Mouse (Mus musculus) liver, embryonic 14.5 days (tissue): Measurements from ENCODE around the gene Fam163b. TPM values are rescaled to one million over a fixed set of nuclear protein-coding genes. Genes with fewer than 3 reads are reported as not detected.

Experiments used
- ATAC-seq: fragments of 200-750 bp; cut with Nextera tagmentation; 2 replicates; pipeline ENCODE4 v1.8.0; 2017; ENCODE audit warnings: moderate number of reproducible peaks, mild to moderate bottlenecking, moderate library complexity; ENCODE audit not compliant: insufficient read depth
- DNase-seq, 3 experiments: peaks; one replicate each; pipeline ENCODE4 v3.0.0-alpha.2; 2012 to 2013; ENCODE audit warnings: low read depth in 3 of 3, low spot score in 3 of 3
- H3K27ac ChIP-seq: fragments of 300-500 bp; sonication (generic); 2 replicates; pipeline ENCODE4 v1.5.1; 2014; ENCODE audit warnings: moderate library complexity, mild to moderate bottlenecking, control low read depth, inconsistent platforms
- H3K27me3 ChIP-seq: fragments of 300-500 bp; sonication (generic); 2 replicates; pipeline ENCODE4 v1.6.1; 2014; ENCODE audit warnings: mild to moderate bottlenecking, low read length, moderate library complexity; ENCODE audit not compliant: control insufficient read depth, insufficient read depth
- H3K36me3 ChIP-seq: fragments of 300-500 bp; sonication (generic); replicated peaks from 2 replicates; pipeline ENCODE4 v1.6.1; 2014; ENCODE audit warnings: low read depth; ENCODE audit not compliant: control insufficient read depth, insufficient read depth
- H3K4me1 ChIP-seq, 2 experiments: fragments of 200-500 bp in 1 of 2; fragments of 300-500 bp in 1 of 2; sonication (generic) in 1 of 2; replicated peaks; 2 replicates each; pipeline ENCODE4 v1.6.1; 2012 to 2014; ENCODE audit warnings: antibody characterized with exemption in 1 of 2, inconsistent platforms in 1 of 2, low read length in 1 of 2; ENCODE audit not compliant: control insufficient read depth in 2 of 2, insufficient read depth in 2 of 2
- H3K4me2 ChIP-seq: fragments of 300-500 bp; sonication (generic); 2 replicates; pipeline ENCODE4 v1.6.1; 2014; ENCODE audit warnings: low read depth, mild to moderate bottlenecking, control low read depth, moderate library complexity
- H3K4me3 ChIP-seq, 2 experiments: fragments of 200-500 bp in 1 of 2; fragments of 300-500 bp in 1 of 2; sonication (generic) in 1 of 2; 2 replicates each; pipeline ENCODE4 v1.5.1; 2012 to 2014; ENCODE audit warnings: low read depth in 2 of 2, low read length in 2 of 2, mild to moderate bottlenecking in 2 of 2, control low read depth in 1 of 2, inconsistent platforms in 1 of 2, moderate library complexity in 1 of 2; ENCODE audit not compliant: insufficient read depth in 1 of 2
- H3K9ac ChIP-seq: fragments of 300-500 bp; sonication (generic); replicated peaks from 2 replicates; pipeline ENCODE4 v1.6.1; 2014; ENCODE audit warnings: mild to moderate bottlenecking, control low read depth, moderate library complexity
- H3K9me3 ChIP-seq: fragments of 300-500 bp; sonication (generic); 2 replicates; pipeline ENCODE4 v1.6.1; 2016; ENCODE audit warnings: low read length, mixed read lengths; ENCODE audit not compliant: control insufficient read depth
- CTCF ChIP-seq: IDR thresholded peaks from 2 replicates; pipeline ENCODE4 v1.5.1; 2016; ENCODE audit warnings: antibody characterized with exemption, low read depth, control low read depth
- EP300 ChIP-seq: IDR thresholded peaks from 2 replicates; pipeline ENCODE4 v1.6.1; 2016; ENCODE audit warnings: antibody characterized with exemption, low read depth
- WGBS: fragments of 180-500 bp; shearing (Covaris S2); extraction: QIAGEN DNeasy Blood & Tissue Kit; methylation state at CpG from one replicate; pipeline ENCODE4 v1.1.7; 2014; ENCODE audit not compliant: insufficient replicate concordance; 5-methylcytosine and 5-hydroxymethylcytosine counted together
- polyA plus RNA-seq, 2 experiments: library from polyadenylated mRNA; depleted of rRNA in 1 of 2; stranded (reverse) in 1 of 2; unstranded in 1 of 2; fragments of >200 nt; fragmentation: Nextera tagmentation in 1 of 2; extraction: Ambion mirVana in 1 of 2; gene quantifications; 2 replicates each; pipeline versions ENCODE4 v1.2.1 to v1.2.3; 2012 to 2014

Gene Fam163b
- polyA plus RNA-seq, 2 experiments = 0.01 TPM; not detected in 1

DNA sequence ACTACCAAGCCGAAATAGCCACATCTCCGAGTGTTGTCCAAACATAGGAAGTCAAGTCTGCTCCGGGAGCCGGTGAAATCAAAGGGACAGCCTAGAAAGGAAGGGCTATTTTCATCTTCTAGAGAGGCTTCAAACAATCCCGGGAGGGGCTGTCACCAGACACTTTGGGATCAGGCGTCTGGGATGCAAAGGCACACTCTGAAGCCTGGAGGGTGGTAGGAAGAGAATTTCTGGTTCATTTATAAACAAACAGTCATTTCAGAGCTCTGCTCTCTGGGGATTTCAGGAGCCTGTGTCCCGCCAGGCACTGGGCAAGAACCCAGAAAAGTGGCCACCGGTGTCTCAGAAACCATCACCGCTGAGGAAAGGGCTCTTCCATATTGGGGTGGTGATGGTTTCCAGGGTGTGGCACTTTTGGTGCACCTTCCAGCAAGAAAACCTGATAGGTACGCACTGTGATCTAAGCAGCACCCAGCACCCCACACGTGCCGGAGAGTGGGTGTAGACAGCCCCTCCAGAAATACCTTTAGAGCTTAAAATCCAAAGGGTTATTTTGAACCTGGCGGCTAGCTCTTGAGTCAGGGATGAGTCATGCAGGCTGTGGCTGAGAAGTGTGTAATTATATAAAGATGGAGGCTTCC, 45.8 kb downstream of the Fam163b start:
- H3K4me1 ChIP-seq = peaks cover 0 to 3% of the 10 kb centered on the region in 2 experiments; a peak in 1 of 4 replicates
- 38% methylated on average over 13 of the region's 13 CpGs for WGBS
- ATAC-seq (no peak), DNase-seq (no peak)
- no peak overlapping the region for H3K9ac ChIP-seq
- no peak for TF ChIP-seq EP300
- TF ChIP-seq CTCF = no peak
- H3K4me2 ChIP-seq = no peak overlapping the region
- no peak overlapping the region for H3K27ac ChIP-seq
- no peaks in the 10 kb centered on the region for H3K9me3 ChIP-seq
- H3K27me3 ChIP-seq = no peaks in the 10 kb centered on the region
- no peaks in the 10 kb centered on the region for H3K36me3 ChIP-seq
- H3K4me3 ChIP-seq = no peak overlapping the region

- no peak for ATAC-seq
Observed at GRCm38 (mm10) chr2:27095178-27095577, 47.1 kb downstream of the Fam163b start.

DNA sequence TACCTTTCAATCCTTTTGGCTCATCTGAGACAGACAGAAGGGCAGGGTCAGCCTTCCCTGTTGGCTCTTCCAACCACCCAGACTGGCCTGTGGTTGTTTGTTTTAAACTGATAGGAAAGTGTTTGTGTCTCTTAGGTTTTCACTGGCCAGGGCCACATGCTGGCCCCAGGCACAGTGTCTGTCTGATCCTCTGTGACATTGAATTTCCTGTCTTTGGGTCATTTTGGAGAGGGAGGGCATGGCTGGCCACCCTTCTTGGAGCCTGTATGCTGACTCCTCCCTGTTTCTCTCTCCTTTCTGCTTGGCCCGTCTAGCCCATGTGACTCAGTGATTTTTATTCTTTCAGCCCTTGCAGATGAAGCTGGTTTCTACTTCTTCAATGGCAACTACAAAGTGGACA, 53.1 kb downstream of the Fam163b start:
- no peaks in the 10 kb centered on the region for H3K27me3 ChIP-seq
- H3K9ac ChIP-seq = no peak overlapping the region
- H3K36me3 ChIP-seq = no peaks in the 10 kb centered on the region
- no peak overlapping the region for H3K4me2 ChIP-seq
- WGBS = 27% methylated on average over 1 of the region's 1 CpGs
- TF ChIP-seq EP300 (no peak), CTCF (no peak)
- ATAC-seq = no peak
- no peak overlapping the region for H3K27ac ChIP-seq
- no peaks in the 10 kb centered on the region for H3K4me1 ChIP-seq
- no peak overlapping the region for H3K4me3 ChIP-seq
- no peaks in the 10 kb centered on the region for H3K9me3 ChIP-seq
- DNase-seq = no peak

More at GRCm38 (mm10) chr2:27095178-27095577, 47.1 kb downstream of the Fam163b start:
- no peak for TF ChIP-seq CTCF
- TF ChIP-seq EP300 = no peak
- Histone ChIP-seq H3K27me3 (no peaks in the 10 kb centered on the region), H3K4me2 (no peak overlapping the region), H3K4me3 (no peak overlapping the region), H3K27ac (no peak overlapping the region), H3K9me3 (no peaks in the 10 kb centered on the region), H3K4me1 (peaks cover 0 to 3% of the 10 kb centered on the region in 2 experiments; a peak in 1 of 4 replicates), H3K9ac (no peak overlapping the region), H3K36me3 (no peaks in the 10 kb centered on the region)
- no peak for DNase-seq
- WGBS = 68% methylated on average over 7 of the region's 7 CpGs

GRCm38 (mm10) chr2:27088700-27089099, 53.6 kb downstream of the Fam163b start:
- no peaks in the 10 kb centered on the region for H3K4me1 ChIP-seq
- no peaks in the 10 kb centered on the region for H3K27me3 ChIP-seq
- no peaks in the 10 kb centered on the region for H3K36me3 ChIP-seq
- no peak for DNase-seq
- ATAC-seq = no peak
- H3K27ac ChIP-seq = no peak overlapping the region
- no peak overlapping the region for H3K4me2 ChIP-seq
- no peak overlapping the region for H3K9ac ChIP-seq
- no peaks in the 10 kb centered on the region for H3K9me3 ChIP-seq
- H3K4me3 ChIP-seq = no peak overlapping the region
- WGBS = 46% methylated on average over 5 of the region's 5 CpGs
- no peak for TF ChIP-seq EP300
- TF ChIP-seq CTCF = no peak

DNA sequence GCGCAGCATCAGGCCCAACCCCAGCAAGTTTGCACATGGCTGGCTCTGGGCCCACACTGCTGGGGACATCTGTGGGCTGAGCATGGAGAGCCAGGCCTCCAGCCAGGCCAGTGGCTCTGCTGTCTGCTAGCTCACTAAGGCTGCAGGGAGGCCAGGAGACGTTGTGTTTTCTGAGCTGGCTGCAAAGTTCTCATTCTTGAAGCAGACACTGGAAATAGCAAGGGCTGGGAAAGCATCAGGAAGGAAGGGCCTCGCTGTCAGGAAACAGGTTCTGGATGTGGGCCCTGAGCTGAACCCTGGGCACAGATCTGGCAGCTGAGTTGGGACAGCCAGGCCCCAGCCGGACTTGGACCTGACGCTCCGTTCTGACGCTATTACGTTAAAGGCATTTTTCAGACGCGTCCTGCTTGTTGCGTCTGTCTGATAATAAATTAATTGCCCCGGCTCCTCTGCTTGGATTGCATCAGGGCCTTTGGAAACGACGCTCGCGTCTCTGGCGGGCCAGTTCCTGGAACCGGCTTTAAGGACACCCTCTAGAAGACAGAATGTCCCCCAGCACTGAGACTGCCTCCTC, 54.1 kb downstream of the Fam163b start:
- Histone ChIP-seq H3K4me3 (no peak overlapping the region), H3K9me3 (no peaks in the 10 kb centered on the region), H3K27me3 (no peaks in the 10 kb centered on the region), H3K27ac (no peak overlapping the region), H3K9ac (no peak overlapping the region), H3K4me2 (no peak overlapping the region), H3K4me1 (no peaks in the 10 kb centered on the region), H3K36me3 (no peaks in the 10 kb centered on the region)
- DNase-seq (no peak), ATAC-seq (no peak)
- 39% methylated on average over 18 of the region's 18 CpGs for WGBS
- TF ChIP-seq EP300 (no peak), CTCF (no peak)
